Mouse (Mus musculus) Muller cell, postnatal 12 days (primary cell): ENCODE measurements around the gene Fto.
A peak's percentile ranks its signal among the peaks of the same experiment; 100 is the strongest.

ENCODE experiments used
- DNase-seq: peaks from one replicate; pipeline ENCODE4 v3.0.0-alpha.2; 2015; ENCODE audit errors: inconsistent ontology term

The Fto gene

GRCm38 (mm10) chr8:91448667-91449329 is 135.5 kb downstream of the Fto start:
- no peak for DNase-seq

GRCm38 (mm10) chr8:91454926-91455325 is 141.6 kb downstream of the Fto start:
- DNase-seq, result no peak

GRCm38 (mm10) chr8:91455591-91455990 is 142.3 kb downstream of the Fto start:
- DNase-seq, result no peak

- DNase-seq, result no peak
Measured at GRCm38 (mm10) chr8:91458016-91458415, 144.7 kb downstream of the Fto start.

- no peak for DNase-seq
Measured at GRCm38 (mm10) chr8:91460965-91461364, 147.6 kb downstream of the Fto start.

GRCm38 (mm10) chr8:91463757-91464156 is 150.4 kb downstream of the Fto start:
- peak; percentile 64 for DNase-seq

- DNase-seq, result no peak
Measured at GRCm38 (mm10) chr8:91467463-91467862, 154.1 kb downstream of the Fto start.

- DNase-seq, result peak; percentile 17
Measured at GRCm38 (mm10) chr8:91467881-91468534, 154.7 kb downstream of the Fto start.

- DNase-seq, result no peak
Measured at GRCm38 (mm10) chr8:91469441-91469840, 156.1 kb downstream of the Fto start.

GRCm38 (mm10) chr8:91474731-91475279 is 161.5 kb downstream of the Fto start:
- no peak for DNase-seq

- no peak for DNase-seq
Measured at GRCm38 (mm10) chr8:91476988-91477387, 163.7 kb downstream of the Fto start.

- no peak for DNase-seq
Measured at GRCm38 (mm10) chr8:91477471-91477870, 164.1 kb downstream of the Fto start.

GRCm38 (mm10) chr8:91482511-91482910 is 169.2 kb downstream of the Fto start:
- DNase-seq, result no peak

GRCm38 (mm10) chr8:91486394-91486793 is 173.1 kb downstream of the Fto start:
- DNase-seq, result no peak

- DNase-seq, result peak; percentile 53
Measured at GRCm38 (mm10) chr8:91487456-91487855, 174.1 kb downstream of the Fto start.

GRCm38 (mm10) chr8:91488086-91488783 is 174.9 kb downstream of the Fto start:
- peak; percentile 79 for DNase-seq

GRCm38 (mm10) chr8:91488784-91489450 is 175.6 kb downstream of the Fto start:
- DNase-seq, result peak; percentile 74

GRCm38 (mm10) chr8:91490065-91490464 is 176.7 kb downstream of the Fto start:
- DNase-seq, result no peak

GRCm38 (mm10) chr8:91493373-91493772 is 180.0 kb downstream of the Fto start:
- DNase-seq, result no peak

- no peak for DNase-seq
Measured at GRCm38 (mm10) chr8:91494501-91495259, 181.4 kb downstream of the Fto start.

GRCm38 (mm10) chr8:91495260-91495601 is 181.9 kb downstream of the Fto start:
- no peak for DNase-seq
